ENCODE assay signal across 8 mouse cellular contexts in the genomic region with DNA sequence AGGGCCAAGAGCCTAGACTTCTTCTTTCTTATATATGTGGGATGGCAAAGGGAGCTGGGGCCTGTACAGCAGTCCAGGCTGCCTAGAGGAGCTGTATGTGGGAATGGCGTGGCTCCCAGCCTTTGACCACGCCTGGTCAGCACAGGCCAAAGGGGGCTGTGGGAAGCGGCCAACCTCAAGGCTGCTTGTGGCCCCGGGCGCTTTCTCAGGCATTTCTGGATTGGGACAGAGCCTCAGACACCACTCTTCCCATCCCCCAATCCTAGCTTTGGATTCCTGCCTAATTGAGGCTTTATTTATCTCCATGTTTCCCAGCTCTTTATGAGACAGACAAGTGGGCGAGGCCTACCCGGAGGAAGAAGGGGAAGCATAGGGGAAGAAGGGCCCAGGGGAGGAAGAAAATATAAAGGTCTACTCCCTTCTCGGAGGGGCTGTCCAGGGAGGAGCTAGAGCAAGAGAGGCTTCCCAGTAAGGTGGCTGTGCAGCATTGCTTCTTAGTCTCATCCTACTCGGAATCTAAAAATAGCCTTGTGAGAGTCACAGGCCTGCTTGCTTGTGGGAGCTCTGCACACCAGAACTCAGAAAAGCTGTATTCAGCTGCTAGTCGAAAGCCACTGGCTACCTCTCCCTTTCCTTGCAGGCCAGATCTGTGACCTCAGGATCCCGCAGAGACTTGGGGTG. TPM values are rescaled to one million over a fixed set of nuclear protein-coding genes. Genes with fewer than 3 reads are reported as not detected.
DNase-seq lines count a peak whose midpoint lies in the region; ATAC-seq lines count a peak whose summit lies in the region.

No protein-coding gene starts in this region.

- peak; percentile 92 for DNase-seq in 3T3-L1 (ENCODE audit: low read depth, low spot score)
- peak; percentile 52 for DNase-seq in cerebellum, adult 11 months
- peak; percentile 64 for DNase-seq in heart, postnatal 25 days (ENCODE audit: low spot score)
- peak; percentile 58 to 79 for DNase-seq in layer of hippocampus, adult 18-20 months (ENCODE audit: low spot score in 2 of 2)
- peak; percentile 74 for DNase-seq in ovary, adult 18-20 months (ENCODE audit: low spot score)
- DNase-seq in thymus, postnatal 10 days (ENCODE audit: low spot score in 2 of 2): no peak

- H3K27ac ChIP-seq in forebrain, embryonic 16.5 days (ENCODE audit: low read length): peak overlapping the region; percentile 95
- H3K27ac ChIP-seq in liver, embryonic 16.5 days (ENCODE audit: low read length): peak overlapping the region; percentile 38; the same call in 1 of the 2 replicates

- H3K9me3 ChIP-seq in forebrain, embryonic 16.5 days (ENCODE audit: control insufficient read depth, low read length): no peaks in the 10 kb centered on the region
- no peaks in the 10 kb centered on the region for H3K9me3 ChIP-seq in liver, embryonic 16.5 days (replicated peaks; ENCODE audit: control insufficient read depth, low read length)

- no peaks in the 10 kb centered on the region for H3K36me3 ChIP-seq in forebrain, embryonic 16.5 days (ENCODE audit: control insufficient read depth, insufficient read depth)
- no peaks in the 10 kb centered on the region for H3K36me3 ChIP-seq in liver, embryonic 16.5 days (ENCODE audit: control insufficient read depth, insufficient read depth)

- intact Hi-C loops in heart, postnatal 25 days (cut with DNase I): loop anchor here (2.0 kb wide), 1 partner anchor 45 kb away; no protein-coding TSS in a partner anchor

- peak; percentile 83 for ATAC-seq in forebrain, embryonic 16.5 days
- ATAC-seq in liver, embryonic 16.5 days (ENCODE audit: low read depth): 0 out of 2 replicates have a peak, but pooled peaks have one; percentile 11

- peak overlapping the region; percentile 13 for H3K4me3 ChIP-seq in forebrain, embryonic 16.5 days (replicated peaks; ENCODE audit: low read length)
- no peak overlapping the region for H3K4me3 ChIP-seq in liver, embryonic 16.5 days (ENCODE audit: low read depth, low read length)

- 5% methylated on average over 11 of the region's 11 CpGs for WGBS in forebrain, embryonic 16.5 days
- WGBS in liver, embryonic 16.5 days (ENCODE audit: insufficient replicate concordance): 56% methylated on average over 11 of the region's 11 CpGs

- H3K4me1 ChIP-seq in forebrain, embryonic 16.5 days (replicated peaks; ENCODE audit: control insufficient read depth, insufficient read depth, low read length): peaks cover 23% of the 10 kb centered on the region
- H3K4me1 ChIP-seq in liver, embryonic 16.5 days (ENCODE audit: control insufficient read depth, low read depth, low read length): no peaks in the 10 kb centered on the region

- no peaks in the 10 kb centered on the region for H3K27me3 ChIP-seq in forebrain, embryonic 16.5 days (replicated peaks; ENCODE audit: control insufficient read depth, insufficient read depth, low read length)
- H3K27me3 ChIP-seq in liver, embryonic 16.5 days (ENCODE audit: control insufficient read depth, insufficient read depth, low read depth, low read length): no peaks in the 10 kb centered on the region

- H3K4me2 ChIP-seq in forebrain, embryonic 16.5 days (ENCODE audit: low read length): peak overlapping the region; percentile 37
- H3K4me2 ChIP-seq in liver, embryonic 16.5 days (ENCODE audit: low read depth, low read length): no peak overlapping the region

- H3K9ac ChIP-seq in forebrain, embryonic 16.5 days (replicated peaks; ENCODE audit: low read depth, low read length): peak overlapping the region; percentile 35; the same call in 1 of the 2 replicates
- H3K9ac ChIP-seq in liver, embryonic 16.5 days (ENCODE audit: low read depth, low read length): no peak overlapping the region

RNA-seq across cellular contexts. Expression of gene Mprip, which starts 47.0 kb away (rescaled TPM):
- 51.7 and 51.9 TPM in 2 replicates for polyA plus RNA-seq in forebrain, embryonic 16.5 days (2015; fragmentation: Nextera tagmentation; extraction: Ambion mirVana)
- total RNA-seq in heart, postnatal 25 days (2021): 100 to 1,000 TPM; 149 to 151 TPM
- 100 to 1,000 TPM; 283 to 287 TPM for total RNA-seq in layer of hippocampus, adult 18-20 months (2021)
- polyA plus RNA-seq in liver, embryonic 16.5 days (2015; fragmentation: Nextera tagmentation; extraction: Ambion mirVana): 5.7 and 6.6 TPM in 2 replicates

Comparison
In these comparisons a context has a peak if more than half of its experiments do, and no peak if none do; other contexts are left out.
1. DNase-seq: peak in 3T3-L1 (single experiment), cerebellum, adult 11 months (single experiment), heart, postnatal 25 days (single experiment), layer of hippocampus, adult 18-20 months (2 of 2) and ovary, adult 18-20 months (single experiment); none in thymus, postnatal 10 days (0 of 2).